Mouse (Mus musculus) liver, adult 10 weeks (tissue): ENCODE results near the gene Chrnb1. TPM values are rescaled to one million over a fixed set of nuclear protein-coding genes. Genes with fewer than 3 reads are reported as not detected.

Source experiments
- polyA plus RNA-seq: library from polyadenylated mRNA; stranded (reverse); fragments of 350-450 nt; fragmentation: Illumina TruSeq; extraction: RNeasy Lipid Tissue Mini Kit (QIAGEN cat#74804); gene quantifications from one replicate; pipeline ENCODE4 v1.2.3, GENCODE M21; 2014; ENCODE audit warnings: low read depth, low replicate concordance

Gene Chrnb1
- 0.58 TPM for polyA plus RNA-seq

GRCm38 (mm10) chr11:69795168-69795982, at the start of gene Chrnb1:
Gene Chrnb1, minus strand, starts transcription at chr11:69795943.

GRCm38 (mm10) chr11:69837952-69838713, 42.4 kb upstream of the Chrnb1 start, which contains the start of gene Tmem256:
Gene Tmem256, plus strand, starts transcription at chr11:69838514.

GRCm38 (mm10) chr11:69837604-69837951, 41.8 kb upstream of the Chrnb1 start, which contains the start of gene Nlgn2:
Gene Nlgn2, minus strand, starts transcription at chr11:69837784.

DNA sequence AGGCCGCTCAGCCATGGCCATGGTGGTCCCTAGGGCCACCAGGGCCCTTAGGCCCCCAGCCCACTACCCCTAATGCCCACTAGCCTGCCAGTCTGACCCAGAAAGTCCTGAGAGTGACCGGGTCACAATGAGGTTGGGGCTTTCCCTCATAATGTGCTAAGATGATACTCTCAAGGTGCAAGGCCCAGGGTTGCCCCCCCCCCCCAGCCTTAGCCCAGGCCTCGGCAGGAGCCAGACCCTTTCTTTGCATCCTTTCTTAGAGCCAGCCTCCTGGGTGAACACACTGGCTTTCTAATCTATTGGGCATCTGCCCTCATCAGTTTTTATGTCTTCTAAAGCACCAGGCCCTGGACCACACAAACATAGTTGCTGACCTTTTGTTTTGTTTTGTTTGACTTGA, 26.3 kb upstream of the Chrnb1 start, which contains the start of gene Spem1:
Spem1 (minus strand) TSS at position 101 of the 400 bp plus-strand sequence.

DNA sequence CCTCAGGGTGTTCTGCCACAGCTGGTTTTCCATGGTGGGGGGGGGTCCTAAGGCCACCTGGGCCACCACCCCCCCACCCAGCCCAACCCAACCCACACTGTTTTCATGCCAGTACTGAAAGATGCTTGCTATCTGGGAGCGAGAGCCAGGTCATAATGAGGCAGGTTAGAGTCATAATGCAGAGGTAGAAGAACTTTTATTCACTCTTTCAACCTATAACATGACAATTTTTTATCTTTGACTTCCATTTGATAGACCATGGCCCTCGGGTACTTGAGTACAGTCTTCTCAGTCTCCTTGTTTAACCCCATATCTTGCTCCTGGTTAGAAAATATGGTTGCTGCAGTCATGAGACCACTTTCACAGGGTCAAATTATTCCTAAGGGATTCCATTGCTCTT, 22.6 kb upstream of the Chrnb1 start, which contains the start of gene Spem2:
Spem2 (minus strand) TSS at position 101 of the 400 bp plus-strand sequence.

GRCm38 (mm10) chr11:69815155-69815554, 19.4 kb upstream of the Chrnb1 start, which contains the start of gene Gm39566:
Gene Gm39566, minus strand, starts transcription at chr11:69815298.

DNA sequence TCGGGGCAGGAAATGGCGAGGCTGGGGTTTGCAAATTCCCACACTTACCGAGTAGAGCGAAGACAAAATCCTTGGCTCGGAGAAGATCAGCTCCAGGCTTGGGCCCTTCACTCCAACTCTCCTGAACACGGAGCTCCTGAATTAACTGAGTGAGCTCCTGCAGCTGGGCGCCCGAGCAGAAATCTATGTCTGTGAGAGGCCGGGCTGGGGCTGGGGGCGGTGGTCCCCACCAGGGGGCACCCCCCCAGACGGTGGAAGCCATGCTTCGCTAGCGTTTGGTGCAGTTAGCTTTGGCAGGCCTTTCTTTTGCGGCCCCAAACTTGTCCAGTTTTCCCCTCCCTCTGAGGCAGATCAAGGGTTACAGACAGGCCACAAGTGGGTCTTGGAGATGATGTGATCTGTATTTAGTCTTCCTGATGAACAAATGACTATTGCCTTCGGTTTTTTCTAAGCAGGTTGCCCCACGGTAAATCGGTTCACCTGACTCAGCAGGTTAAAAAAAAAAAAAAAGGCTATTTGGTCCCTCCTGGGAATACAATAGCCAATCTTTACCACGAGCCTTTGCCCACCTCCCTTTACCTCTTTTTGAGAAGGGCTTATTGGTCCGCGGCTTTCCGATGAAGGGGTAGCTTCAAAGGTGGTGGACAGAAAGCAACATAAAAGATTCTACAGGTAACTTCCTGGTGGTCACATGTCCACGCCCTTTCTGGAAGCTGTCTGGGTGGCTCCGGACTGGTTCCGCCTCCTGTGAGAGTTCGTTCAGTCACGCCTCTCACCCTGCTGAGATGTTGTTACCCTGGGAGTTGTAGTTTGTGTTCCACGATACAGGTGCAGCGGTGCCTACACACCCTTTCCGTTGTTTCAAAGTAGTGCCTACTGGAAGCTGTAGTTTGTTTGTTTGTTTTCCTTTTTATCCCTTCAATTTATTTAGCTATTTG, 9.5 kb upstream of the Chrnb1 start, which contains the start of gene Tmem102:
Tmem102 (minus strand) TSS at position 653 of the 938 bp plus-strand sequence.

GRCm38 (mm10) chr11:69801379-69801977, 5.7 kb upstream of the Chrnb1 start, which contains the start of gene Fgf11:
Gene Fgf11, minus strand, starts transcription at chr11:69801857.

GRCm38 (mm10) chr11:69765221-69766125, 30.3 kb downstream of the Chrnb1 start, which contains the start of gene Zbtb4:
Gene Zbtb4, plus strand, starts transcription at chr11:69765912.

GRCm38 (mm10) chr11:69761868-69762267, 33.9 kb downstream of the Chrnb1 start, which contains the start of gene Slc35g3:
Gene Slc35g3, minus strand, starts transcription at chr11:69761968.

DNA sequence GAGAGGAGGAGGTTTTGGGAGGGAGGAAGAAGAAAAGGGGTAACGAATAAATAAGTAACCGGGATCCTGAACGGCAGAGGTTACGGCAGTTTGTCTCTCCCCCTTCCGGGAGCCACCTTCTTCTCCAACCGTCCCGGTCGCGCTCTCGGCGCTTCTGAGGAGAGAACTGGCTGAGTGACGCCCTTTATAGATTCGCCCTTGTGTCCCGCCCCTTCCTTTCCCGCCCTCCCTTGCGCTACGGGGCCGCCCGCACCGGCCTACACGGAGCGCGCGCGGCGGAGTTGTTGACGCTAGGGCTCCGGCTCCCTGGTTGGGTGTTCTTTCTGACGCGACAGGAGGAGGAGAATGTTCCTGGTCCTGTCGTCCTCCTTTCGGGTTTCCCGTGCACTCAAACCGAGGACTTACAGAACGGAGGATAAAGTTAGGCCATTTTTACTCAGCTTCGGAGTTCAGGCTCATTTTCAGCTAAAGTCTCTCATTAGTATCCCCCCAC, 37.2 kb downstream of the Chrnb1 start, which contains the start of gene Polr2a:
Polr2a (minus strand) TSS at position 160 of the 493 bp plus-strand sequence.

Other genes starting within 250 kb of the Chrnb1 start
- not detected for gene Dnah2, start 246.8 kb downstream of the Chrnb1 start, polyA plus RNA-seq
- not detected for gene Efnb3, start 235.7 kb downstream of the Chrnb1 start, polyA plus RNA-seq
- 1.1 TPM for gene Wrap53, start 215.7 kb downstream of the Chrnb1 start, polyA plus RNA-seq
- gene Trp53, start 215.6 kb downstream of the Chrnb1 start, polyA plus RNA-seq, result 3.8 TPM
- gene Atp1b2, start 190.0 kb downstream of the Chrnb1 start, polyA plus RNA-seq, result 0.13 TPM
- not detected for gene Shbg, start 178.0 kb downstream of the Chrnb1 start, polyA plus RNA-seq
- 8.5 TPM for gene Sat2, start 173.9 kb downstream of the Chrnb1 start, polyA plus RNA-seq
- 7.8 TPM for gene Fxr2, start 163.0 kb downstream of the Chrnb1 start, polyA plus RNA-seq
- not detected for gene Sox15, start 140.6 kb downstream of the Chrnb1 start, polyA plus RNA-seq
- 22.1 TPM for gene Mpdu1, start 133.3 kb downstream of the Chrnb1 start, polyA plus RNA-seq
- 3.8 TPM for gene Cd68, start 129.8 kb downstream of the Chrnb1 start, polyA plus RNA-seq
- gene Eif4a1, start 123.5 kb downstream of the Chrnb1 start, polyA plus RNA-seq, result 340 TPM
- 33.7 TPM for gene Senp3, start 113.9 kb downstream of the Chrnb1 start, polyA plus RNA-seq
- 2.8 TPM for gene Tnfsf13, start 110.2 kb downstream of the Chrnb1 start, polyA plus RNA-seq
- gene Tnfsf12, start 100.1 kb downstream of the Chrnb1 start, polyA plus RNA-seq, result 1.5 TPM
- not detected for gene Tnfsfm13, start 99.8 kb downstream of the Chrnb1 start, polyA plus RNA-seq
- gene Polr2a, start 37.3 kb downstream of the Chrnb1 start, polyA plus RNA-seq, result 7.7 TPM
- gene Slc35g3, start 34.0 kb downstream of the Chrnb1 start, polyA plus RNA-seq, result not detected
- 4.1 TPM for gene Zbtb4, start 30.0 kb downstream of the Chrnb1 start, polyA plus RNA-seq
- 0.29 TPM for gene Fgf11, start 5.9 kb upstream of the Chrnb1 start, polyA plus RNA-seq
- gene Tmem102, start 9.7 kb upstream of the Chrnb1 start, polyA plus RNA-seq, result 3.6 TPM
- gene Gm39566, start 19.4 kb upstream of the Chrnb1 start, polyA plus RNA-seq, result not detected
- gene Spem2, start 22.5 kb upstream of the Chrnb1 start, polyA plus RNA-seq, result not detected
- not detected for gene Spem1, start 26.2 kb upstream of the Chrnb1 start, polyA plus RNA-seq
- gene Nlgn2, start 41.8 kb upstream of the Chrnb1 start, polyA plus RNA-seq, result 0.11 TPM
- 58.8 TPM for gene Tmem256, start 42.6 kb upstream of the Chrnb1 start, polyA plus RNA-seq
- 1.1 TPM for gene Plscr3, start 50.4 kb upstream of the Chrnb1 start, polyA plus RNA-seq
- gene Tnk1, start 62.8 kb upstream of the Chrnb1 start, polyA plus RNA-seq, result not detected
- gene Tmem95, start 82.1 kb upstream of the Chrnb1 start, polyA plus RNA-seq, result not detected
- gene Kctd11, start 85.5 kb upstream of the Chrnb1 start, polyA plus RNA-seq, result 0.42 TPM
- 0.40 TPM for gene Acap1, start 99.6 kb upstream of the Chrnb1 start, polyA plus RNA-seq
- not detected for gene 2810408A11Rik, start 105.0 kb upstream of the Chrnb1 start, polyA plus RNA-seq
- gene Neurl4, start 105.1 kb upstream of the Chrnb1 start, polyA plus RNA-seq, result 3.0 TPM
- 9.6 TPM for gene Gps2, start 117.9 kb upstream of the Chrnb1 start, polyA plus RNA-seq
- 155 TPM for gene Eif5a, start 126.0 kb upstream of the Chrnb1 start, polyA plus RNA-seq
- gene Ybx2, start 139.9 kb upstream of the Chrnb1 start, polyA plus RNA-seq, result not detected
- not detected for gene Slc2a4, start 152.2 kb upstream of the Chrnb1 start, polyA plus RNA-seq
- 0.40 TPM for gene Cldn7, start 168.8 kb upstream of the Chrnb1 start, polyA plus RNA-seq
- gene Ctdnep1, start 185.2 kb upstream of the Chrnb1 start, polyA plus RNA-seq, result 25.5 TPM
- gene Elp5, start 186.6 kb upstream of the Chrnb1 start, polyA plus RNA-seq, result 9.7 TPM
- gene Gabarap, start 195.2 kb upstream of the Chrnb1 start, polyA plus RNA-seq, result 367 TPM
- gene Phf23, start 199.8 kb upstream of the Chrnb1 start, polyA plus RNA-seq, result 7.1 TPM
- gene Dvl2, start 204.7 kb upstream of the Chrnb1 start, polyA plus RNA-seq, result 0.37 TPM
- 60.6 TPM for gene Acadvl, start 219.5 kb upstream of the Chrnb1 start, polyA plus RNA-seq
- 0.13 TPM for gene Dlg4, start 221.0 kb upstream of the Chrnb1 start, polyA plus RNA-seq